Mouse (Mus musculus) bone marrow macrophage, adult 2 months (primary cell): ENCODE measurements around the gene Rbak.
"Not testable (repeated sequence)": the region's sequence is repeated elsewhere in the genome, so short reads cannot be mapped to it uniquely, and the experiment has no call there.

Experiments used
- CTCF ChIP-seq: IDR thresholded peaks from 2 replicates; pipeline ENCODE4 v1.5.1; 2012; ENCODE audit warnings: low read depth, mild to moderate bottlenecking, low read length, moderate library complexity
- POLR2A ChIP-seq: IDR thresholded peaks from 2 replicates; pipeline ENCODE4 v1.6.1; 2012; ENCODE audit warnings: mild to moderate bottlenecking, low read depth, low read length, borderline replicate concordance

DNA sequence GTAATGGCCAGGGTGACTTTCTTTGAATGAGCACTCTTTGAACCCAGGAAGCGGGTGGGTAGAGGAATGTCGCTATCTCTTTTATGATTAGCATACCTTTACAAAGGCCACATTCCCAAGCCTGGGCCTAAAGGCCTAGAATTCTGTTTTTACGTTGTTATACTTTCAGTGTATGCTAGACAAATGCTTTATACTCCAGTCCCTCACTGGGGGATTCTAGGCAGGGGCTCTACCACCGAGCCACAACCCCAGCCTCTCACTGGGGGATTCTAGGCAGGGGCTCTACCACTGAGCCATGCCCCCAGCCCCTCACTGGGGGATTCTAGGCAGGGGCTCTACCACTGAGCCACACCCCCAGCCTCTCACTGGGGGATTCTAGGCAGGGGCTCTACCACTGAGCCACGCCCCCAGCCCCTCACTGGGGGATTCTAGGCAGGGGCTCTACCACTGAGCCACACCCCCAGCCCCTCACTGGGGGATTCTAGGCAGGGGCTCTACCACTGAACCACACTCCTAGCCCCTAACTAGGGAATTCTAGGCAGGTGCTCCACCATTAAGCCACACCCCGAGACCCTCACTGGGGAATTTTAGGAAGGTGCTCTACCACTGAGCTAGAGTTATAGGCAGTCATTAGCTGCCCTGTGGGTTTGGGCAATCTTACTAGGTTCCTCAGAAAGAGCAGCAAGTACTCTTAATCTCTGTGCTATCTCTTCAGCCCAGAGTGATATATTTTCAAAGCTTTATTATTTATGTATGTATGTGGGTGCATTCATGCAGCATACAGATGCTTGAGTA, 46.2 kb downstream of the Rbak start:
- not testable (repeated sequence) for TF ChIP-seq CTCF, POLR2A
